11 mouse cellular contexts compared by ENCODE assay signal in the genomic region with DNA sequence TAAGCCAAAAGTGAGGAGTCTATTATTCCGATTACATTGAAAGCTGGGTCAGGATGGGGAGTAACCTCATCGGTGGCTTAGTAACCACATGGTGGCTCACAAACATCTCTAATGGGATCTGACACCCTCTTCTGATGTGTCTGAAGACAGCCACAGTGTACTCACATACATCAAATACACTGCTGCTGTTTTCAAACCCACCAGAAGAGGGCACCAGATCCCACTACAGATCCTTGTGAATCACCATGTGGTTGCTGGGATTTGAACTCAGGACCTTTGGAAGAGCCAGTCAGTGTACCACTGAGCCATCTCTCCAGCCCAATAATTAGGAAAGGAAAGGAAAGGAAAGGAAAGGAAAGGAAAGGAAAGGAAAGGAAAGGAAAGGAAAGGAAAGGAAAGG. TPM values are rescaled to one million over a fixed set of nuclear protein-coding genes. Genes with fewer than 3 reads are reported as not detected.
A peak's percentile ranks its signal among the peaks of the same experiment; 100 is the strongest.
DNase-seq lines count a peak whose midpoint lies in the region; ATAC-seq lines count a peak whose summit lies in the region.
"Had no signal": no experiment of that assay in that cellular context is flagged by ENCODE, and none has a peak within 500 bp of the region (broad histone marks: within the 10 kb centered on the region; RNA-seq: fewer than 3 reads in every experiment).

No protein-coding gene starts in this region.

- no peak overlapping the region for H3K4me2 ChIP-seq in liver, embryonic 11.5 days
- H3K4me2 ChIP-seq: limb, embryonic 12.5 days had no signal

- H3K4me1 ChIP-seq in liver, embryonic 11.5 days (replicated peaks; ENCODE audit: control insufficient read depth, insufficient read depth, low read length), result no peaks in the 10 kb centered on the region

- no peak overlapping the region for H3K9ac ChIP-seq in liver, embryonic 11.5 days (ENCODE audit: low read depth, low read length)
- H3K9ac ChIP-seq: limb, embryonic 12.5 days had no signal

- WGBS in liver, embryonic 11.5 days, result 79% methylated on average over 2 of the region's 2 CpGs

- no peak overlapping the region for H3K4me3 ChIP-seq in liver, embryonic 11.5 days (ENCODE audit: low read depth, low read length)
- H3K4me3 ChIP-seq: erythroblast, embryonic 14.5 days; limb, embryonic 12.5 days had no signal

- H3K36me3 ChIP-seq in liver, embryonic 11.5 days (ENCODE audit: control insufficient read depth, insufficient read depth, low read length), result no peaks in the 10 kb centered on the region

- peak; percentile 13 to 38 for DNase-seq in cerebellum, postnatal 25 days
- no peak for DNase-seq in cerebellum, adult 11-12 months
- DNase-seq in liver, result peak; percentile 52
- DNase-seq in liver, embryonic 11.5 days (ENCODE audit: low spot score), result no peak
- DNase-seq in c-Kit-positive CD71-positive TER-119-positive erythroid progenitor cells, embryonic 14.5 days (ENCODE audit: low spot score), result peak; percentile 45
- peak; percentile 17 for DNase-seq in right cerebral cortex, postnatal 14 days
- DNase-seq in ovary, postnatal 10 days (ENCODE audit: low spot score), result no peak

- no peaks in the 10 kb centered on the region for H3K9me3 ChIP-seq in liver, embryonic 11.5 days (ENCODE audit: control insufficient read depth, low read length)

- no peaks in the 10 kb centered on the region for H3K27me3 ChIP-seq in liver, embryonic 11.5 days (replicated peaks; ENCODE audit: control insufficient read depth, insufficient read depth, low read length)
- H3K27me3 ChIP-seq: limb, embryonic 12.5 days; Patski had no signal

- no peak overlapping the region for H3K27ac ChIP-seq in liver, embryonic 11.5 days (ENCODE audit: low read depth, low read length)
- H3K27ac ChIP-seq: limb, embryonic 12.5 days had no signal

- no peak for ATAC-seq in liver, embryonic 11.5 days (replicated peaks; ENCODE audit: low FRiP score)
- no peak for ATAC-seq in erythroblast, adult 5-6 weeks (replicated peaks; ENCODE audit: low FRiP score, poor library complexity, severe bottlenecking)
- ATAC-seq: Patski had no signal

RNA-seq across cellular contexts. Expression of a gene that starts 7.8 kb away (rescaled TPM):
- polyA plus RNA-seq in liver, embryonic 11.5 days (2014; fragmentation: Nextera tagmentation; extraction: Ambion mirVana), result 96.3 and 99.3 TPM in 2 replicates
- total RNA-seq in erythroblast, adult 5-6 weeks (2015; ENCODE audit: low replicate concordance), result 44.1 and 57.8 TPM in 2 replicates
- total RNA-seq in erythroblast, adult 5-6 weeks (2017; ENCODE audit: low replicate concordance), result 112 and 174 TPM in 2 replicates

Comparison
In these comparisons a context has a peak if more than half of its experiments do, and no peak if none do; other contexts are left out.
1. DNase-seq: peak in cerebellum, postnatal 25 days (2 of 2), liver (single experiment), c-Kit-positive CD71-positive TER-119-positive erythroid progenitor cells, embryonic 14.5 days (single experiment) and right cerebral cortex, postnatal 14 days (single experiment); none in cerebellum, adult 11-12 months (single experiment), liver, embryonic 11.5 days (single experiment) and ovary, postnatal 10 days (single experiment).